Comparison of ENCODE assay signal across 9 mouse cellular contexts in genomic region chr7:126760956-126761355, GRCm38 (mm10). TPM values are rescaled to one million over a fixed set of nuclear protein-coding genes. Genes with fewer than 3 reads are reported as not detected.
DNase-seq lines count a peak whose midpoint lies in the region; ATAC-seq and TF ChIP-seq lines count a peak whose summit lies in the region.
"Had no signal": no experiment of that assay in that cellular context is flagged by ENCODE, and none has a peak within 500 bp of the region (broad histone marks: within the 10 kb centered on the region; RNA-seq: fewer than 3 reads in every experiment).

No protein-coding gene starts in this region.

- WGBS in kidney, adult 2 months: 58% methylated on average over 4 of the region's 4 CpGs
- 71% methylated on average over 4 of the region's 4 CpGs for WGBS in hindbrain, embryonic 11.5 days
- WGBS in midbrain, embryonic 13.5 days: 79% methylated on average over 4 of the region's 4 CpGs

- no peak for ATAC-seq in hindbrain, embryonic 11.5 days (ENCODE audit: low FRiP score)
- ATAC-seq in midbrain, embryonic 13.5 days: no peak
- ATAC-seq: Patski had no signal

- H3K36me3 ChIP-seq in kidney, adult 2 months (ENCODE audit: control insufficient read depth, insufficient read depth, low read length): no peaks in the 10 kb centered on the region; the same call in 1 of the 2 replicates
- no peaks in the 10 kb centered on the region for H3K36me3 ChIP-seq in hindbrain, embryonic 11.5 days (ENCODE audit: control insufficient read depth, insufficient read depth, low read length)
- H3K36me3 ChIP-seq in midbrain, embryonic 13.5 days: peaks cover 36% of the 10 kb centered on the region

- no peak for DNase-seq in kidney, adult 2 months
- DNase-seq in kidney, postnatal 4 days: no peak
- peak; percentile 84 for DNase-seq in brain, adult 2 months (ENCODE audit: low read depth, low spot score)
- no peak for DNase-seq in hindbrain, embryonic 11.5 days (ENCODE audit: low spot score)
- DNase-seq in embryo, embryonic 11 days: no peak
- no peak for DNase-seq in lung, postnatal 10 days
- DNase-seq in frontal cortex, postnatal 25 days (ENCODE audit: low spot score in 2 of 2): no peak

- H3K27me3 ChIP-seq in kidney, adult 2 months (replicated peaks; ENCODE audit: control insufficient read depth, insufficient read depth, low read length): no peaks in the 10 kb centered on the region
- no peaks in the 10 kb centered on the region for H3K27me3 ChIP-seq in hindbrain, embryonic 11.5 days (ENCODE audit: control insufficient read depth, insufficient read depth, low read length)
- H3K27me3 ChIP-seq in midbrain, embryonic 13.5 days: no peaks in the 10 kb centered on the region
- H3K27me3 ChIP-seq: Patski had no signal

- no peak overlapping the region for H3K4me3 ChIP-seq in kidney, adult 2 months (ENCODE audit: insufficient read depth, low read depth, low read length)
- peak overlapping the region; percentile 70 for H3K4me3 ChIP-seq in hindbrain, embryonic 11.5 days (ENCODE audit: low read depth, low read length)
- peak overlapping the region; percentile 79 for H3K4me3 ChIP-seq in midbrain, embryonic 13.5 days (replicated peaks)

- TF ChIP-seq CTCF in kidney, adult 2 months (conservative IDR thresholded peaks at IDR 0.05; ENCODE audit: insufficient read depth, insufficient read length, low read depth, low read length): no peak

- peak overlapping the region; percentile 92; the same call in 1 of the 2 replicates for H3K4me2 ChIP-seq in hindbrain, embryonic 11.5 days (replicated peaks; ENCODE audit: low read depth, low read length)
- peak overlapping the region; percentile 90 for H3K4me2 ChIP-seq in midbrain, embryonic 13.5 days (replicated peaks)

- H3K9ac ChIP-seq in hindbrain, embryonic 11.5 days (ENCODE audit: low read depth, low read length): no peak overlapping the region
- H3K9ac ChIP-seq in midbrain, embryonic 13.5 days (replicated peaks): peak overlapping the region; percentile 89; the same call in 1 of the 2 replicates

- H3K27ac ChIP-seq in kidney, adult 2 months (ENCODE audit: insufficient read depth, low read depth, low read length): peak overlapping the region; percentile 81
- no peak overlapping the region for H3K27ac ChIP-seq in hindbrain, embryonic 11.5 days (ENCODE audit: low read depth, low read length)
- peak overlapping the region; percentile 88 for H3K27ac ChIP-seq in midbrain, embryonic 13.5 days

- no peaks in the 10 kb centered on the region for H3K4me1 ChIP-seq in kidney, adult 2 months (ENCODE audit: control insufficient read depth, insufficient read depth, low read length)
- peaks cover 10% of the 10 kb centered on the region for H3K4me1 ChIP-seq in hindbrain, embryonic 11.5 days (replicated peaks; ENCODE audit: control insufficient read depth, insufficient read depth, low read length)
- H3K4me1 ChIP-seq in midbrain, embryonic 13.5 days (replicated peaks): peaks cover 35% of the 10 kb centered on the region

- no peaks in the 10 kb centered on the region for H3K9me3 ChIP-seq in hindbrain, embryonic 11.5 days (ENCODE audit: control insufficient read depth, low read length)
- no peaks in the 10 kb centered on the region for H3K9me3 ChIP-seq in midbrain, embryonic 13.5 days

- no peak for TF ChIP-seq POLR2A in kidney, adult 2 months (IDR thresholded peaks at IDR 0.05; ENCODE audit: low read depth, low read length)

RNA-seq across cellular contexts. Expression of gene Mapk3, which starts 1.6 kb away (rescaled TPM):
- 210 and 216 TPM in 2 replicates for polyA plus RNA-seq in kidney, adult 2 months (2012; rRNA removed)
- polyA plus RNA-seq in hindbrain, embryonic 11.5 days (2014; fragmentation: Nextera tagmentation; extraction: Ambion mirVana): 47.2 and 51.8 TPM in 2 replicates
- polyA plus RNA-seq in midbrain, embryonic 13.5 days (2015; fragmentation: Nextera tagmentation; extraction: Ambion mirVana): 78.8 and 80.7 TPM in 2 replicates

RNA-seq across cellular contexts. Expression of gene Gdpd3, which starts 5.2 kb away (rescaled TPM):
- polyA plus RNA-seq in kidney, adult 2 months (2012; rRNA removed): 58.2 and 61.4 TPM in 2 replicates
- polyA plus RNA-seq in hindbrain, embryonic 11.5 days (2014; fragmentation: Nextera tagmentation; extraction: Ambion mirVana): 0.97 and 1.4 TPM in 2 replicates
- polyA plus RNA-seq in midbrain, embryonic 13.5 days (2015; fragmentation: Nextera tagmentation; extraction: Ambion mirVana): 2.5 and 2.9 TPM in 2 replicates

RNA-seq across cellular contexts. Expression of gene Ypel3, which starts 15.8 kb away (rescaled TPM):
- 290 and 371 TPM in 2 replicates for polyA plus RNA-seq in kidney, adult 2 months (2012; rRNA removed)
- 114 and 119 TPM in 2 replicates for polyA plus RNA-seq in hindbrain, embryonic 11.5 days (2014; fragmentation: Nextera tagmentation; extraction: Ambion mirVana)
- 163 and 180 TPM in 2 replicates for polyA plus RNA-seq in midbrain, embryonic 13.5 days (2015; fragmentation: Nextera tagmentation; extraction: Ambion mirVana)

RNA-seq across cellular contexts. Expression of gene Tbx6, which starts 20.3 kb away (rescaled TPM):
- polyA plus RNA-seq in kidney, adult 2 months (2012; rRNA removed): 2.1 and 2.2 TPM in 2 replicates
- polyA plus RNA-seq in hindbrain, embryonic 11.5 days (2014; fragmentation: Nextera tagmentation; extraction: Ambion mirVana): 0.25 and 0.79 TPM in 2 replicates
- 0.36 and 0.49 TPM in 2 replicates for polyA plus RNA-seq in midbrain, embryonic 13.5 days (2015; fragmentation: Nextera tagmentation; extraction: Ambion mirVana)

RNA-seq across cellular contexts. Expression of gene Ppp4c, which starts 31.3 kb away (rescaled TPM):
- 135 and 145 TPM in 2 replicates for polyA plus RNA-seq in kidney, adult 2 months (2012; rRNA removed)
- polyA plus RNA-seq in hindbrain, embryonic 11.5 days (2014; fragmentation: Nextera tagmentation; extraction: Ambion mirVana): 313 and 330 TPM in 2 replicates
- 224 and 241 TPM in 2 replicates for polyA plus RNA-seq in midbrain, embryonic 13.5 days (2015; fragmentation: Nextera tagmentation; extraction: Ambion mirVana)

Comparison
In these comparisons a context has a peak if more than half of its experiments do, and no peak if none do; other contexts are left out.
1. RNA of gene Gdpd3, which starts 5.2 kb away (polyA plus RNA-seq): 58.2 to 61.4 TPM in kidney, adult 2 months; 2.5 to 2.9 TPM in midbrain, embryonic 13.5 days and 0.97 to 1.4 TPM in hindbrain, embryonic 11.5 days; every median in the first group is over 10 times any median in the second.